Mouse (Mus musculus): ENCODE measurements around the gene Nt5c2. TPM values are rescaled to one million over a fixed set of nuclear protein-coding genes. Genes with fewer than 3 reads are reported as not detected.
A peak's percentile ranks its signal among the peaks of the same experiment; 100 is the strongest.

Gene Nt5c2
- total RNA-seq, 2 experiments from 2014 or later: 64.9 to 75.1 TPM

DNA sequence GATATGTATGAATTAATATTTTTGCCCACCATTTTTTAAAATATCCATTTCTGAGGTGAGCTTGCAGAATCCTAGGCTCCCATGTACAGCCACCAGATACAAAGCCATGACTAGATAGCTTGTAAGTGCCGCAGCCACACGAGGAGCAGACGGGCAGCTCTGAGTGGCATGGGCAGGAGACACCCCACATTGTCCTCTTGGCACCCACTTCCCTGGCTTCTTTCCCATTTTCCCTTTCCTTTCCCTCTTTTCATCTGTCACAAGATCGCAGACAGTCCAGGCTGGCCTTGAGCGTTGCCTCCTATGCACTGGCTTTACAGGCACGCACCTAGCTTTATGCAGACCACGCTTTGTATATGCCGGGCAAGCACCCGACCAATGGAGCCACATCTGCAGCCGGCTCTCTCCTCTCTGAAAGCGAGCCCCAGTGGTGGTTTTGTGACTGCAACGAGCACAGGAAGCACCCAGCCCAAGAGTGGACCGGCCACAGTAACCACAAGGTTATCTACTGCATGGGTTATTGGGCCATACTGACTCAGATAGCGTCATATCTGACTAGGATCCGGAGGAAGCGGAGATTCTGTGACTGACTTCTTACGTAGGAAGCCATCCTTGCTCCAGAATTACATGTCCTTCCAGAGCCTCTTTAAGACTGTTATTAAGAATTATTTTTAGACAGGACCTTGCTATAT, 151.6 kb downstream of the Nt5c2 start:
- intact Hi-C loops (cut with DNase I): no loop called here

DNA sequence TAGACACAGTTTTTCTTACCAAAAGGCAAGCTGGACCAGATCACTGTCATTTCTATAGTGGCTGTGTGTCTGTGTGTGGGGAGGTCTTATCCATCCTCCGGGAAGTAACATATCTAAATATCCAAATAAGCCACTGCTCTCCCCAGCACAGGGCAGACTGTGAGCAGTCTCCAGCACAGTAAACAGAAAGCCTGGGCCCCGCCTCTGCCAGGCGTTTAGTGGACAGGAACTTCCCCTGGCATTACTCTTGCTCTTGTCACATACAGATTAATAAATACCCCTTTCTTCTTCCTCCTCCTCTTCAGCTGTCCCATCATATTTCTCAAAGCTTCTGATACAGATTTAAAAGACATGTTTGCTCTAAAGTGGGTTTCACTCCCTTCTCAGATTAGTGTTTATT, 152.4 kb downstream of the Nt5c2 start:
- intact Hi-C loops (cut with DNase I): no loop called here
- DNase-seq: no peak

More for the DNA sequence above, 151.6 kb downstream of the Nt5c2 start:
- DNase-seq: no peak

DNA sequence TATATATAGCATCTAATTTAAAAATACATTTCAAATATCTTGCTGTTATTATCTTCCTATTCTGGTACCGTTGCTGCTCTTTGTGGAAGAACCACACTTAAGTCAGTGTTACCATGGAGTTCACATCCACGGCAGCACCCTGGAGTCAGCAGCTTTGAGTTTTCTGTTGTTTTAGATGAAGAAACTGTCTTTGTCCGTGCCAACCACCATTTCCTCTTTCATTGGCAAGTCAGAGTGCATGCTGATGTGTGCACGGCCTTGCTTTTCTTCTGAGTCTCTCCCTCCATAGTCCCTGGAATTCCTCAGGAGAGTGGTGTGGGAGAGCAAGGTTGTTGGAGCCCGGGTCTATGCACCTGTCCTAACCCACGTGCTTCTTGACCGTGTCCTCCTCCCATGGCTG, 156.8 kb downstream of the Nt5c2 start:
- intact Hi-C loops (cut with DNase I): no loop called here
- no peak for DNase-seq

DNA sequence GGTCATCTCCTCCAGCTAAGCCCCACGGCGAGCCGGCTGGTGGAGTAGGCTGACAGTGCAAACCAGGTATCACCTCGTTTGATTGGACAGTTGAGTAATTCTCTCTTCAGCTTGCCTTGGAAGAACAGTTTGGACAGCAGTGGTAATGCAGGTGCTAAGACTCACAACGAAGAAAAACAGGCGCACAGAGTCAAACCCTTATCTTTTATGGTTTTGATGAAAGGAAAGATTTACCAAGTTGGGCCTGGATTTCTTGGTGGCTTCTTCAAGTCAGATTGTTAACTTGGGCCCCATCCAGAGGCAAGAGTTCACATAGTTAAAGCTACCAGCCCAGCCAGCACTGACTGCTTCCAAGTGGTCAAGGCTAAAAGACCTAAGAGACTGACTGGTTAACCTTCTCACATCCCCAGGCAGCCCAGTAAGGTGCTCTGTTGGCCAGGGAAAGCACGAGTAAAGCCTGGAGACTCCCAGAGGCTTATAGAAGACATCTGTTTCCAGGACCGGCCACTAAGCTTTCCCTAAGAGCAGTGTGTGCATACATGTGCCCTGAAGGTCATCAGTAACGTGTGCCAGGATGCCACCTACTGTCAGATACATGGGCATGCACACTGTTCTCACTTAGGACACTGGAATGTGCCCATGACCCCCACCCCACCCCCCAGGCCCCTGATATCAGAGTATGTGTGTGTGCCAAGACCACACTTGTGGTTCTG, 157.5 kb downstream of the Nt5c2 start:
- peak in 1 of 2 experiments; percentile 25 for DNase-seq

DNA sequence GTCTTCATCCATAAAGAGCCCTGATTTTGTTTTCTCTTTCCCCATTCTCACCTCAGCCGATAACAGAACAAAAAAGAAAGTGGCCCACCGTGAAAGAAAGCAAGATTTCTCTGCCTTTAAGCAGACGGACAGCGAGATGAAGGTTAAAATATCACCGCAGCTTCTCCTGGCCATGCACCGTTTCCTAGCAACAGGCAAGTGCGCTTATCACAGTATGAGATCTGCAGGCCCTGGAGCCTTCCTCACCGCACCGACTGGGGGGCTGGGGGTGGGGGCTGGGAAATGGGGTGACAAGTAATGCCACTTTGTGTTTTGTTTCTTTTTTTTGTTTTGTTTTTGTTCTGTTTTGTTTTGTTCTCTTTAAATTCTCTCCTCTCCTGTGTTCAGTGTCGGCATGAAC, 158.2 kb downstream of the Nt5c2 start:
- intact Hi-C loops (cut with DNase I): no loop called here
- no peak for DNase-seq

More for the DNA sequence above, 157.5 kb downstream of the Nt5c2 start:
- intact Hi-C loops (cut with DNase I): no loop called here

DNA sequence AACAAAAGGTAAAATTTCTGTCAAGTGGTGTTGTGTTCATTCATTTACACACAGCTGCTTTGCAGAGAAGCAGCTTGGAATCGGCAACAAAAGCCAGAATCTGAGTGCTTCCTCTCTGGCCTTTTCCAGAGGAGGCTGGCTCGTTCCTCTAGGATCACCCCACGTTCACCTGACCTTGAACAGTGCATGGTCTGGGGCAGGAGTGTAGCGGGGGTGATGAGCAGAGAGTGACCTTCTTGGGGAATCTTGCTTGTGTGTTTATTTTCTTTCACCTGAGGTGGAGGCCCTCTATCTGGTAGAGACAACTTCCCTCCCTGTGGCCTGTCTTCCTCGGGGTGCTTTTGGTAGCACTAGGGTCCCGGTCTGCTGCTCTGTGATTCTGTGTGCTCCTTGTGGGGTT, 158.7 kb downstream of the Nt5c2 start:
- DNase-seq: no peak
- intact Hi-C loops (cut with DNase I): no loop called here

DNA sequence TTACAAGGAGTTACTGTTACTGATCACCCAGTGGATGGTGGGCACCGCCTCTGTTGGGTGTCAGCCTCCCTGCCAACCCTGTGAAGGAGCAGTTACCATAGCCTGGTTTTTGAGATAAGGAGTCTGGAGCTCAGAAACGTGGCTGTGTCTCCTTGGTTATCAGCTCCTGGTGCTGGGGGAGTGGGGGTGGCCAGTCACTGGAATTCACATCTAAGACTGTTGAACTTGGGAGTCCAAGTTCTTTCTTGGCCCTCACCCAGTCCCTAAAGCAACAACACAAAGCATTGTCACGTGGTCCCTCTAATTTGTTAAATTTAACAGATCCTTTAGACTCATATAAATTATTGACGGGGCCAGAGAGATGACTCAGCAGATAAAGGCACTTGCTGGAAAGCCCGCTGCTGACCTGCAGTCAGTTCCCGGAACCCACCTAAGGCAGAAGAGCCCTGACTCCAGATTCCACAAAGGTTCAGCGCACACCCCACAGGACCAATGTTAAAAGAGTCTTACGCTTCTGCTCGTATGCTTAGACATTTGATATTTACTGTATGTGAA, 165.4 kb downstream of the Nt5c2 start:
- no peak for DNase-seq
- intact Hi-C loops (cut with DNase I): no loop called here

DNA sequence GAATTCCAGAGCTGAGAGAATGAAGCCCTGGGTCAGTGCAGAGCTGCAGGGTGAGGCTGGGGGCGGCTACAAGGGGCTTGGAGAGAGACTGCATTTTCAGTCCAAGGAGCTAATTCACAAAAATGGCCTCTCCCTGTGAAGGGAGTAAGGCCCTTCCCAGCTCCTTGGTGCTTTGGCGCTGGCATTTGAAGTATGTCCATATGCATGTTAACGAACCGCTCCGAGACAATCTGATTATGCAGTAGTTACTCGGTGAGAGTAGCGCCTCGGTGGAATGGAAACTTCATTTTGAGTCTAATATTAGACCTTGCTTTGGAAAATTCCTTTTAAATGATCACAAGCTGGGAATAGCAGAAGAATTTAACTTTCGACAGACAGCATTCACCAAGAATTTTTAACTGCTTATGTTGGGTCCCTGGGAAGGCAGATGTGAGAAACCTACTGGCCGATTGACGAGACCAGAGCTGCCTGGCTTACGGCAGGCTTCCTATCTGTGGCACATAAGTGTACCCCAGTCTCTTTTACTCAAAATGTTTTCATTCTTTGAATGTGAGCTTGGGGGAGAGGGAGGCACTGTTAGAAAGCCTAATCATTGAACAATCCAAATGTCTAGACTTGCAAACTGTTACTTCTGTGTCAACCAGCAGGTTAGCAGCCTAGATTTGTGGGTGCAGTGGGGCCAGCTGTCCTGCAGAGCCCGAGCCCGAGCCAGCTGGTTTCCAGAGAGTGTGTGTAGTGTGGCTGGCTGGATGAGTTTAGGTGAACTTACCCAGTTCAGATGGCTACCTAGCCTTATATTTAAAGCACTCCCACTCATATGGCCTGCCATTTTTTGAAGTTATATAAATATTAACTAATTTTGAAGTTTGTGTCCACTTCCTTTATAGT, 166.3 kb downstream of the Nt5c2 start:
- DNase-seq: no peak
- intact Hi-C loops (cut with DNase I): no loop called here

DNA sequence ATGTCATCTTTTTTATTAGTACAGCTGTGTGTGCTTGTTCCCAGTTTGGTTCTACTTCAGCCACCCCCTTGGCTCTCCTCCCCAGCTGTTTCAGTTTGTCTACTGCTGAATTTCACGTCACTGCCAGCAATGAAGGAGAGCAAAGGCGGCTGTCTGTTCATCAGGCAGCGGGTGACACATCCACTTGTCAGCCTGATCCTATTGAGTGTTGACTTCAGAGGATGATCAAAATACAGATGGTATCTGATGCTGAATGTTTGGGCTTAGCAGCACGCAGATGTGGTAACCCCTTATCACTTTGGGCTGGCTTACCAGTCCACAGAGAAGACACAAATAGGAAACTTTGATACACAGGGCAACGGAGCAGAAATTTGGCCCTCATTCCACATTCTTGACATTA, 168.5 kb downstream of the Nt5c2 start:
- peak in 1 of 2 experiments; percentile 30 for DNase-seq
- intact Hi-C loops (cut with DNase I): no loop called here

DNA sequence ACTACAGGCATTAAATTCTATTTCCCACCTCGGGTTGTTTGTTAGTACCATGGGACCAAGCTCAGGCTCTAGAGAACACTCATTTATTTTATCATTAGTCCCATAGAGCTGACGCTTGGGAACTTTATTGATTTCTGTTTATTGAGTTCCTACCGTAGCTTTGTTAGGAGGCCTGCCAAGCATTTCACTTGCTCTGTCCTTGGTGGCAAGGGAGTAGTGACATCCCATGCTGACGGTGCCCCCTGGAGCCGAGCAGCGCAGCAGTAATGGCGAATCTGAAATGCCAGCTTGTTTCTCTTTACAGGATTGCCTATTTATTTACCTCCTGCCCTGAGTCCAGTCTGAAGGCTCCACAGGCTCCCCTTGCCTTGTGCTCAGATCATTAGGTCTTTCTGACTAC, 168.9 kb downstream of the Nt5c2 start:
- intact Hi-C loops (cut with DNase I): no loop called here
- no peak for DNase-seq

DNA sequence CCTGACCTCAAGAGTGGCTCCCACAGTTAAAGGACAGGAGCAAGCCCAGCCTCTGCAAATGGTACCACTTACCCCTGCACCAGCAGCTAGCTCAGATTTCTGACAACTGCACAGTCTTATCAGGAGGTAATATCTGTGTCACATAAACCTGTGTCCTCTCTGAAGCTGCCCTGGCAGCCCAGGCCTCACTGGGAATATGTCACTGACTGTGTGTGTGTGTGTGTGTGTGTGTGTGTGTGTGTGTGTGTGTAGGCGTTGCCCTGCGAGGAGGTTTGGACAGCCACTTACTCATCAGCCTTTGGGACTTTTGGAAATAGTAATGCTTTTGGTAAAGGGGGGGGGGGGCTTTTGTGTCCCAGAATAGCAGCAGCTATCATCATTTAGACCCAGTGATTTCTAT, 171.9 kb downstream of the Nt5c2 start:
- DNase-seq: no peak
- intact Hi-C loops (cut with DNase I): no loop called here

DNA sequence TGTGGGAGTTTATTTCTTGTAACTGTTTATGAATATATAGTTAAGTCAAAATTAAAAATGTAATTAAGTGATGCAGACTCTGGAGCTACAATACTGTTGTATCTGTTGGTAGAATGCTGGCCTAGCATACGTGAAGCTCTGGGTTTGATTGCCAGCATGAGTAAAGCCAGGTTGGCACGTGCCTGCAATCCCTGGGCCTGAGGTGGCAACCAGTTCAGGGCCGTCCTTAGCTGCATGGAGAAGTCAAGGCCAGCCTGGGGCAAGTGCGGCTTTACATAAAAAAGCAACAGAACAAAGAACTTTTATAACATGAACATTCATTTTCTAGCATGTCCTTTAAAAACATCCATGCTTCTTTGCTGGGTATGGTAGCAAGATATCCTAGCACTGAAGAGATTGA, 173.9 kb downstream of the Nt5c2 start:
- DNase-seq: no peak
- intact Hi-C loops (cut with DNase I): no loop called here

DNA sequence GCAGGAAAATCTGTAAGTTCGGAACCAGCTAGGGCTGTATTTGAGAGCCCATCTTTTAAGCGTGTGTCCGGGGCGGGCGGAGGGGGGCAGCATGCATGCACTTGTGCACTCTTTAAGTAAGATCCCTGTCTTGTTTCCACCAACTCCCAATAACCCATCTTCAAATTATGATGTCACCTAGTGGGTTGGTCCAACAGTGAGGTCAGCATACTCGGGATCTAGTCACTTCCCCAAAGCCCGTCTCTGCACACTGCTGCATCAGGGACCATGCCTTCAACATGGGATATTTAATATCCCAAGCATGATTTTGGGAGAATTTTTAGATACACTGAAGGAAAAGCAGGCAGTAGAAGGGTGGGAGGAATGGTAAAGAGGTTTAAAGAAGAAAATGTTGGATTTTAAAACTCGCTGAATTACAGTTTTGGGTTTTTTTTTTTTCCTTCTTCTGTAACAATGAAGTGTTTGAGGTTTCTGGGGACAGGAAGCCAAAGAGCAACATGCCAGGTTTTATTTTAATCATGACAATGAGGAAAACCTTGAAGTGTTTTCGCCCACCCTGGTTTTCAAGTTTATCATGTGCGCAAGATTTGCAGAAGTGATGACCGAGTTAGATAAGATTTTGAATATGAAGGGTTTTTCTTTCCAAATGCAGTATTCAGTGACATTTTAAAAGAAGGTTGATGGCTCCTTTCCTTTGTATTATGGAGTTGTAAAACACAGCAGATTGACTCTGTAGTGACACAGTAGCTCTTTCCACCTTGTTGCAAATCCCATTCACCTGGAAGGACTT, 177.5 kb downstream of the Nt5c2 start:
- intact Hi-C loops (cut with DNase I): loop anchor here (5.0 kb wide), 1 partner anchor 45 kb away; no protein-coding TSS in a partner anchor
- no peak for DNase-seq

DNA sequence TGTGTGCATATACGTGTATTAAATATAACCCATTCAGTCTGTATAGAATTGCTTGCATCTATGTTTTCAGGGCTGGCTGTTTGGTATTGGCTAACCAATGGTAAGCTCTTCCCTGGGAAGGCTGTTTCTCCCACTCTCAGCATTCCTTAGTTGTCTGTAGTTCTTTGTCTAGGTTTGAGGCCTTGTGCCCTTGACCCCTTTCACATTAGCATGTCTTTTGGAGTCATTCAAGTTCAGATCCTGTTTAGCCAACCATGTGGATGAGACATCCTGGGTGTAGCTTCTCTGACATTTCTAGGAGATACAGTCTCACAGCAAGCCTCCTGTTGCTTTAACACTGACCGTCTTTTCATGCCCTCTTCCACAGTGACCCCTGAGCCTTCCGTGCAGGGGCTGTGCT, 178.9 kb downstream of the Nt5c2 start:
- intact Hi-C loops (cut with DNase I): loop anchor here (5.0 kb wide), 1 partner anchor 44 kb away; no protein-coding TSS in a partner anchor
- DNase-seq: no peak

DNA sequence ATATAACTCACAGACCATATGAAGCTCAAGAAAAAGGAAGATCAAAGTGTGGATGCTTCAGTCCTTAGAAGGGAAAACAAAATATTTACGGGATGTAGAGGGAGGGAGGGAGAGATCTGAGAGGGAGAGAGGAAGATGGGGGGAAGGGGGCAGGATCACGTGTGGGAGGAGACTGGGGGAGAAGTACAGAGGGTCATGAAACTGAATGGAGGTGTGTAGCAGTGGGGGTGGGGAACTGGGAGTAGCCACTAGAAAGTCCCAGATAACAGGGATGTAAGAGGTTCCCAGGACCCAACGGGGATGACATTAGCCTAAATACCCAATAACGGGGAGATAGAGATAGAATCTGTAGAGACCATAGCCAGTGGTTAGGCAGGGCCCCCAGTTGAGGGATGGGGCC, 179.6 kb downstream of the Nt5c2 start:
- no peak for DNase-seq
- intact Hi-C loops (cut with DNase I): loop anchor here (5.0 kb wide), 1 partner anchor 43 kb away; no protein-coding TSS in a partner anchor

DNA sequence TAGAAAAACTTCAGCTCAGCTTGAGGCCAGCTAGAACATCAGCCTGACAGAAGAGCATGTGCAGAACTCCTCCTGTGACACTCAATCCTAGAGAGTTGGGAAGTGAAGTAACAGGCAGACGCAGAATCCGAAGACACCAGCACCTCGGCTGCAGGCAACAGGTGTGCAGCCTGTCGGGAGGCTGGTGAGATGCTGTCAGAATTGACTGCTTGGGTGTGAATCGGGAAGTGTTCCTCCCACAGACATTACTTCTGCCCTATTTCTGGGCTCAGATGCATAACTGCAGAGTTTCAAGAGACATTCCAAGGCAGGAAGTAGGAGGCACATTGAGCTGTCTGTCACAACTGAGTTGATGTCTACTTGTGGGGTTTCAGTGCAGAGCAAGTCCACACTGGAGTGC, 180.7 kb downstream of the Nt5c2 start:
- intact Hi-C loops (cut with DNase I): no loop called here
- no peak for DNase-seq

All from heart, postnatal 14 days (tissue).